Mouse (Mus musculus) yolk sac, embryonic 10.5 days (tissue): ENCODE measurements at regions not wholly inside any gene's neighbourhood (a gene's known extent, or its start where the extent isn't known, plus 50 kb on each side); places are given as distances from the start of the nearest gene placed in this dataset.

Experiments used
- DNase-seq: peaks from one replicate; pipeline ENCODE4 v3.0.0-alpha.2; 2017; ENCODE audit warnings: low spot score

- DNase-seq = no peak
Observed at GRCm38 (mm10) chr1:61318042-61318441, 320.6 kb upstream of the Pard3b start.

GRCm38 (mm10) chr1:61321513-61322145 lies 317.0 kb upstream of the Pard3b start:
- DNase-seq = no peak

- no peak for DNase-seq
Observed at GRCm38 (mm10) chr1:61331456-61331855, 307.2 kb upstream of the Pard3b start.

GRCm38 (mm10) chr1:61331906-61332305 lies 306.7 kb upstream of the Pard3b start:
- DNase-seq = no peak

DNA sequence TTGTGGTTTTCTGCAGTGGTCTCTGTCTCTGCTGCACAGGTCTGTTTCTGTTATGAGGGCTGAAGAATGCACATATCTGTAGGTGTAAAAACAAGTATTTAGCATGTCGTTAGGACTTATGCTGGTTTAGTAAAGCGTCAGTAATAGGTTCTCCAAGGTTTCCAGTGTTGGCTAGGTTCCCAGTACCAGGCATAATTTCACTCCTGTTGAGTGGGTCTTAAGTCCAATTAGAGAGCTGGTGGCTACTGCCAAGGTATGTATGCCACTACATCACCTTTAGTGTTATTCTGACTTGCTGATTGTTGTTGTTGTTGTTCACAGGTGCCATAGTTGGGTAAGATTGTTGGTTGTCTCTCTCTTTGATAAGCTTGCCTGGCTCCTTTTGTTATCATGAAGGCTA lies 302.3 kb upstream of the Pard3b start:
- DNase-seq = no peak

DNA sequence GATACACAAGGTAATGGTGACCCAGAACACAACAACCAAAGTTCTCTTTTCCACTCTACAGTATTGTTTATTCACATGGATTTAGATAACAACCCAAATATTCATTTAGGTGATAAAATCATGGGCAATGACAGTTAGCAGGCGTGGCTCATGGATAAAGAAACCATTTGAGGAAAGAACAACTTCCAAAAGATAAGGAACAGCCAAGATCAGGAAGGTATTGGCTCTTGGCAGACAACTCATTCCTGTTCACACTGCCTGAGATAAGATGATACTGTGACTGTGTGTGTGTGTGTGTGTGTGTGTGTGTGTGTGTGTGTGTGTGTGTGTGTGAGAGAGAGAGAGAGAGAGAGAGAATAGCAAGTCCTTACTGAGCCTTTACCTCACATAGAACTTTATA lies 285.7 kb upstream of the Pard3b start:
- DNase-seq = no peak

DNA sequence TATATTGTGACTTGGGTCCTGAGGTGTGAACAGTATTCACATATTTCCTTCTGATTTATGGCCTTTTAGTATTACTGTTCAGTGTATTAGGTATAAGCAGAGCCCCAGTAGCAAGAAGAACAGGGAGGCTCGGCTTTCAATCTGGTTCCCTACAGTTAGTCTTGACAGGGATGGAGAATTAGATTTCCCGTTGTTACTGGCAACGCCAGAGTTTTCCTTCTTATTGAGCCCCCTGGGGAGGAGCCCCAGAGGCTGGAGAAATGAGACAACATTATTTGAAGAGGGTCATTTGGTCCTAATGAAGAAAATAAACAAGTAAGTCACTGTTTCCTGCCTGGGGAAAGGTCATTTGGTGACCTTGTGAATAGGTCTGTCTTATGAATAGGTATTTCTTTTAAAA lies 285.1 kb upstream of the Pard3b start:
- no peak for DNase-seq

DNA sequence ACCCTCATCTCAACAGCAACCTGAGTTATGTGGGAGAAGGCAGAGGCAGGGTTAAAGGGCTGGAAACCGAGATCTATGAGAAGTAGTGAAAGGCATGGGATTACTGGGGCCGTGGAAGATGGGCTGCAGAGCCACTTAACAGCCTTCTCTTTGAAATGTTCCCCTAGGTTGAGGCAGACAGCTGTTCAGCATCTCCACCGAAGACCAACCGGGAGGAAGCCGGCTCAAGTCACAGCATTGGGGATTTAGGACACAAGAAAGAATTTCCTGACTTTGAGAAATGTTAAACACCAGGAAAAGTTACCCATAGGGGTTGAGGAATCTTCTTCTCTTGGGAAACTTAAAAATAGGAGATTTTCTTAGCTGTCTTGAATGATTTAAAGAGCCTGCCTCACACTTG lies 283.4 kb upstream of the Pard3b start:
- DNase-seq = peak; percentile 31

DNA sequence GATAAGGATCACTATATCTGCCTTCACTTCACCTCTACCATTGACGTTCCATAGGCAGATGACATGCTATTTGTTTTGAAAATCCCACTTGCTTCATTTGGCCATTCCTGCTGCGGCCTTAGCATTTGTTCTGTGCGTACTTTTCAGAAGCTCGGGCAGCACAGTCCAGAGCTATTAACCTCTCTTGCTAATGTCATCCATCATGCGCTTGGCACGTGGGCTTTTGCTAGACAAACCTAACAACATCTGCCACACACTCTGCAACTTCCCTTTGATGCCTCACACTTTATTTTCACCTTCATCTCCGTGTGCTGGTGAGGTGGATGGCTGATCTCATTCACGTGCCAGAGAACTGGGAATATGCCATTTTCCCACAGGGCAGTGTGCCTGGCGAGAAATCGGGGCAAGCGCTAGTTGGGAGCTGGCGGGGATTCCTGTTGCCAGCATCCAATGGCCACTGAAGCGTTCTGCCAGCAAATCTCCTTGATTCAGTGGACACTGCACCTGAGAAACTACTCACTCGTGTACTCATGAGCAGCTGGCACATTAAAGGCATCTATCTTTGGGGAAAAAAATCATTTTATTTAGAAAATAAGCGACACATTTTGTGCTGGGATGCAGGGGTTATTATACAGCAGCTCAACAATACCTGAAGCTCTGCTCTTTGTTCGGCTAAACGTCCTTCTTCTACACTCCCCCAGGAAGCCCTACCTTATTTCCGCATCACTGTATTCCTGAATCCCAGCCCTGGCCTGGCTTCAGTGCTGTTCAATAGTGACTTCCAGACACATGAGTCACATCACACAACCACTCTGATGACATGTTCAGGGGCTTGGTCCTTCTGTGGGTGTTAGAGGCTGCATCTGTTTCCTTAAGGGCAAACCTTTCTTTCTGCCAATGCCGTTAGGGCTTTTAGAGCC lies 279.4 kb upstream of the Pard3b start:
- DNase-seq = no peak

DNA sequence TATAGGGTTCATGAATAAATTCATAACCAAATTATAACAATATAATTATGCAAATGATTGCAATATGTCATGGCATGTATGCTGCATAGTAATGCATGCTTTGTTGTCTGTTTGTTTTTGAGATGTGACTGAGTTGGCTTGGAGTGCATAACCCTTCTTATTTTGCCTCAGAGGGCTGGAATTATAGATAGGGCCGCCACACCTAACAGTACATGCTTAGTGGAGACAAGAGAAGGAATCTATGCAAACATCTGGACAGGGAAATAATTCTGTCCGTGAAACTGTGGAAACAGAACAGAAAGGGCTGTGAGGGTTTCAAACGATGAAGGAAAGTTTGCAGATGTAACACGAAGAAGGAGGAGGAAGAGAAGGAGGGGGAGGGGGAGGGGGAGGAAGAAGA lies 266.0 kb upstream of the Pard3b start:
- no peak for DNase-seq

DNA sequence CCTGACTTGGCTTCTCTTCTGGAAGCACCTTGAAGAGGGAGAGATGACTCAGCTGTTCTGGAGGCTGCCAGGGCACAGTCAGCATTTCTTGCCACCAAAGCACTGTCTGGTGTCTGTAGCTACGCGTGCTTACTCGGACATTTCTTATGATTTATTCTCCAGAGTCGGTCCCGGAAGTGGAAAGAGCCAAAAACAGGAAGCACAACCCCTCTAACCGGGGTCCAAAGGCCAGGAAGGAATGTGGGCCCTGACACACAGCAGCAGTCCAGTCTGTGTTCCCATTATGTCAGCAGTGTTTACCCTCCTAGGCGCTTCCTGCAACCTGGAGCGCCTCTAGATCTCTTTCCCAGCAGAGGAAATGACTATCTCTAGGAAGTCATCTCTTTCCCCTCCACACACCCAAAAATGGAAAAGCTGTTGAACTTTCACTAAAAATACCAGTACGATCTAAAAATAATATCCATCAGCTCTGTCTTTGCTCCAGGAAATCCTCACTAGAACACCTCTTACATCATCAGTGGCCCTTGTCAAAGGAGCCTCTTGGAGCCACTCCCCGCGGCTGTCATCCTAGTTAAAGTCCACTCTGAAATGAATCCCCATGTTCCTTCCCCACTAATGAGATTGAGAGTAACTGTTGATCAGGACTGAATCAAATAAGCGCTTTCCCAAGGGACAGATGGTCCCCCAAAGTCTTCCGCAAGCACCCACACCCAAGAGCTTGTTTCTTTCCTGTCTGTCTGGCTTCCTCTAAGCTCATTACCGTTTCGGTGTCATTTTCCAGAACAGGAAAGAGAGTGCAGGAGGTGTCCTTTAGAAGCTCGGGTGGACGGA lies 264.7 kb upstream of the Pard3b start:
- no peak for DNase-seq

DNA sequence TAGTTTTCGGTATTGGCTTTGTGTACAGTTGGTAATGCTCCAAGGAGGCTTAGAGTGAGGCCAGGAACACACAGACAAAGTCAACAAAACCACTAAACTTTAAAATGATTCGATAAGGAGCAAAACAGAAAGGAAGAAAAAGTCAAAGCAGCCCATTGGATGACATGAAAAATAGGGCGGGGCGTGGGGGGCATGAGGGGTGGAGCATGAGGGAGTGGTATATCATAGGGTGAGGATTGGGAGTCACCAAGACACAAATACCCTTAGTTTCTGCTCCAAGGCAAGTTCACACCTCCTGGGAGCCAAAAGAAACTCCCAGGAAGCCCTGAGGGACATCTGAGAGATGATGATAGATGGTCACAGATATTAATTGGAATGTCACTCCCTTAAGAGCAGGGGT lies 262.2 kb upstream of the Pard3b start:
- DNase-seq = no peak

- peak; percentile 51 for DNase-seq
Observed at GRCm38 (mm10) chr1:61377070-61377469, 261.6 kb upstream of the Pard3b start.

- DNase-seq = peak; percentile 32
Observed at GRCm38 (mm10) chr1:61378240-61378639, 260.4 kb upstream of the Pard3b start.

- no peak for DNase-seq
Observed at GRCm38 (mm10) chr1:61379771-61380517, 258.7 kb upstream of the Pard3b start.

- DNase-seq = no peak
Observed at GRCm38 (mm10) chr1:61387587-61387986, 251.0 kb upstream of the Pard3b start.

DNA sequence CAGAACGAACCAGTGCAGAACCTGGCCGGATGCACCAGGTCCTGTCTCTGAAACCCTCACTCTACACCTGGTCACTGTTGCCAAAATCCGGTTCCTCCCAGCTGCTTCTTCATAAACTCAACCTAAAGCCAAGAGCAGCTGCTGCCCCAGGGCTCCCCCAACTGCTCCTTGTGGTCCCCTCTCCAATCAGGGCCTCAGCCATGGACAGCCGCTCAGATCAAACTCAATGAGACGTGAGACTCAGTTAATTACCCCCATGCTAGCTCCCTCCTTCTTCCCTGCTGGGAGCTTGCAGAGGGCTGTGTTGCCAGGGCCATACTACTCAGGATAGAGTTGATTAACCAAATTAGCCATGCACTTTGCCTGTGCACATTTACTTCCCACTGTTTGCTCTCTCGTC lies 240.8 kb upstream of the Pard3b start:
- no peak for DNase-seq

DNA sequence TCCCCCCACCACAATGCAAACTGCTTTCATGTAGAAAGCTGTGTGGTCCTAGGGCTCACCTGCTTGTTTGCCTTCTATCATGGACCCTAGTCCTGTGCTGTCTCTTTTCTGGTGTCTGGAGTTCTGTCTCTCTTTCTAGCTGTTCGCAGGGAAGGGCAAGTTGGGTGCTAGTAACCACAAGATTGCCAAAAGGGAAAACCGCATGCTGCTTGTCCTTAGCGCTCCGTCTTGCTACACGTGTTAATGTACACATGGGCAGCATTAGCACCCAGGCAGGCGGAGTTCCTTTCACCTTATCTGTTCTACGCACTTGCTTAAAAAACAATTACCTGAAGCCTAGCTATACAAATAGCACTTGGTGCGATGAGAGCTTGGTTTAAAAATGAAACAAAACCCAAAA lies 236.3 kb upstream of the Pard3b start:
- DNase-seq = no peak

- no peak for DNase-seq
Observed at GRCm38 (mm10) chr1:61407201-61407600, 231.4 kb upstream of the Pard3b start.

- no peak for DNase-seq
Observed at GRCm38 (mm10) chr1:61414772-61415171, 223.9 kb upstream of the Pard3b start.

DNA sequence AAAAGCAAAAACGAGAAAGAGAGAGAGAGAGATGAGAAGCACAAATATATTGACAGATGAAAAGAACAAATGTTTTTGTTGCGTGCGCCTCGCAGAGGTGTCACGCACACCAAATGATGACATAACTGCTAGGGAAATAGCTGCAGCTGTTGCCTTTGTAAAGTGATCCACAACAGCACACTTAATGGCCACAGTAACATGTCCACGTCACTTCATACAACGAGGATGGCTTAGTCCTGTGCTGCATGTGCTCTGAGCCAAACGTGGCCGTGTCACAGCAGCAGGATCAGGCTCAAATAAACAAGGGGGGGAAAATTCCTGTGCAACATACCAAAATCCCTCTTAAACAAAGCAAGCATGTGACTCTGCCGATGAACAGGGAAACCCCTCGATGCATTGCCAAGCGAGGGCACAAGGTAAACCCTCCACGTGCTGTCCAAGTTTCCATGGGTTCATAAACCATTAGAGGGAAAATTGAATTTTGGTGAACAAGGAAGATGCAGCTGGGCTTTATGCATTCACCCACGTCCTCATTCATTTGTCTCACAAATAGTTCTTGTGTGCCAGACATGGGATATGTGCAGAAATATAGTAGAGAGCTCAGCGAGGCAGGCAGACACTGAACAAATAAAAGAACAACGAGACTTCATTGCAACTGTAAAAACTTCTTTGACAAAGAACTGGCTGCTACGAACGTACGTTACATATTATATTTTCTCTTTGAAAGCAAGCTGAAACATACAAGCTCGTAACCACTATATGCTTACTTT lies 223.0 kb upstream of the Pard3b start:
- no peak for DNase-seq
